Mouse (Mus musculus) embryonic facial prominence, embryonic 12.5 days (tissue): ENCODE data around the gene Ina. TPM values are rescaled to one million over a fixed set of nuclear protein-coding genes. Genes with fewer than 3 reads are reported as not detected.

ENCODE experiments used
- ATAC-seq: fragments of 200-750 bp; cut with Nextera tagmentation; 2 replicates; pipeline ENCODE4 v1.8.0; 2017; ENCODE audit not compliant: insufficient number of reproducible peaks, insufficient read depth, low FRiP score, low TSS enrichment
- H3K27ac ChIP-seq: fragments of 300-500 bp; sonication (generic); 2 replicates; pipeline ENCODE4 v1.5.1; 2016; ENCODE audit warnings: mild to moderate bottlenecking
- H3K27me3 ChIP-seq: fragments of 300-500 bp; sonication (generic); 2 replicates; pipeline ENCODE4 v1.6.1; 2016; ENCODE audit warnings: mild to moderate bottlenecking, moderate library complexity
- H3K36me3 ChIP-seq: fragments of 300-500 bp; sonication (generic); 2 replicates; pipeline ENCODE4 v1.6.1; 2016; ENCODE audit warnings: mild to moderate bottlenecking
- H3K4me1 ChIP-seq: fragments of 300-500 bp; sonication (generic); 2 replicates; pipeline ENCODE4 v1.6.1; 2016
- H3K4me2 ChIP-seq: fragments of 300-500 bp; sonication (generic); replicated peaks from 2 replicates; pipeline ENCODE4 v1.6.1; 2016; ENCODE audit warnings: mild to moderate bottlenecking, moderate library complexity
- H3K4me3 ChIP-seq: fragments of 300-500 bp; sonication (generic); 2 replicates; pipeline ENCODE4 v1.5.1; 2016; ENCODE audit warnings: mild to moderate bottlenecking
- H3K9ac ChIP-seq: fragments of 300-500 bp; sonication (generic); 2 replicates; pipeline ENCODE4 v1.6.1; 2016; ENCODE audit warnings: mild to moderate bottlenecking, moderate library complexity
- H3K9me3 ChIP-seq: fragments of 300-500 bp; sonication (generic); 2 replicates; pipeline ENCODE4 v1.6.1; 2016; ENCODE audit warnings: mild to moderate bottlenecking, moderate library complexity
- WGBS: fragments of 180-500 bp; shearing (Covaris S2); methylation state at CpG from one replicate; pipeline ENCODE4 v1.1.7; 2016; 5-methylcytosine and 5-hydroxymethylcytosine counted together
- polyA plus RNA-seq: library from polyadenylated mRNA; unstranded; fragments of >200 nt; fragmentation: Nextera tagmentation; extraction: Ambion mirVana; gene quantifications from 2 replicates; pipeline ENCODE4 v1.2.1, GENCODE M21; 2016

Gene Ina
- 39.4 and 50.5 TPM in 2 replicates for polyA plus RNA-seq

DNA sequence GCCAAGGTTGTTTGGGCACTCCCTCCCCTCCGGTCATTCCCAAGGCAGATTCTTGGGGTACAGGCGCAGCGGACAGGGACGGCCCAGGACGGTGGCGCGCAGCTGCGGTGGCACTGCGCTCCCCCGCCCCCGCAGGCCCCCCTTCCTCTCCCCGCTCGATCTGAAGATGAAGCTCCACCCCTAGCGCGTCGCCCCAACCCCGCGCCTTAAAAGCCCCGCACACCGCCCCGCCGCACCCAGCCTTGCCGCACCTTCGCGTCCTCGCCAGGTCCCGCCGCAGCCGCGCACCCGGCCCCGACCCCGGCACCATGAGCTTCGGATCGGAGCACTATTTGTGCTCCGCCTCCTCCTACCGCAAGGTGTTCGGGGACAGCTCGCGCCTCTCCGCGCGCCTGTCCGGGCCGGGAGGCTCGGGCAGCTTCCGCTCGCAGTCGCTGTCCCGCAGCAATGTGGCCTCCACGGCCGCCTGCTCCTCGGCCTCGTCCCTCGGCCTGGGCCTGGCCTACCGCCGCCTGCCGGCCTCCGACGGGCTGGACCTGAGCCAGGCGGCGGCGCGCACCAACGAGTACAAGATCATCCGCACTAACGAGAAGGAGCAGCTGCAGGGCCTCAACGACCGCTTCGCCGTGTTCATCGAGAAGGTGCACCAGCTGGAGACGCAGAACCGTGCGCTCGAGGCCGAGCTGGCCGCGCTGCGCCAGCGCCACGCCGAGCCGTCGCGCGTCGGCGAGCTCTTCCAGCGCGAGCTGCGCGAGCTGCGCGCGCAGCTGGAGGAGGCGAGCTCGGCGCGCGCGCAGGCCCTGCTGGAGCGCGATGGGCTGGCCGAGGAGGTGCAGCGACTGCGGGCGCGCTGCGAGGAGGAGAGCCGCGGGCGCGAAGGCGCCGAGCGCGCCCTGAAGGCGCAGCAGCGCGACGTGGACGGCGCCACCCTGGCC is at the start of gene Ina, which contains the start of gene Nt5c2:
Ina (plus strand) TSS at position 252 of the 935 bp plus-strand sequence.
Nt5c2 (minus strand) TSS at position 707 of the 935 bp plus-strand sequence.
- Histone ChIP-seq H3K9me3 (no peaks in the 10 kb centered on the region), H3K4me2 (peak within 1 kb of the TSS; percentile 70), H3K4me3 (peak within 1 kb of the TSS; percentile 50), H3K36me3 (no peaks in the 10 kb centered on the region), H3K27ac (no peak within 1 kb of the TSS), H3K4me1 (peaks cover 19% of the 10 kb centered on the region), H3K9ac (peak within 1 kb of the TSS; percentile 42), H3K27me3 (peaks cover 68% of the 10 kb centered on the region)
- peak; percentile 58; the same call in 1 of the 2 replicates for ATAC-seq
- under 1% methylated on average over 115 of the region's 124 CpGs for WGBS

DNA sequence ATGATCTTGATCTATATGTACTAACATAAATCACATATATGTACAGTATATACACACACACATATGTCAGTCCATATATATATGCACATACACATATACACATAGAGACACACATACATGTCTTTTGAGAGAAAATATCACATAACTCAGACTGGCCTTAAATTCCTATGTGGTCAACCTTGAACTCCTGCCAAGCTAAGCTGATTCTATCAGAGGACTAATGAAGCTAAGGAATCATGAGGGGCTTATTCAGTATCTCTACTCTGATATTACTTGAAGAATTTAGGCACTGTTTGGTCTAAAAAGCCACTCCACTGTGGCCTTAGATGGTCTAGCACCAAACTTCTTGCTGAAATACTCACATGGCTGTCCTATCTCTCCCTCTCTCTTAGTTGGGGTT is 49.0 kb upstream of the Ina start:
- Histone ChIP-seq H3K4me2 (no peak overlapping the region), H3K9ac (no peak overlapping the region), H3K27me3 (no peaks in the 10 kb centered on the region), H3K36me3 (no peaks in the 10 kb centered on the region), H3K4me3 (no peak overlapping the region), H3K27ac (no peak overlapping the region), H3K9me3 (no peaks in the 10 kb centered on the region), H3K4me1 (peaks cover 13% of the 10 kb centered on the region)
- ATAC-seq, result no peak

DNA sequence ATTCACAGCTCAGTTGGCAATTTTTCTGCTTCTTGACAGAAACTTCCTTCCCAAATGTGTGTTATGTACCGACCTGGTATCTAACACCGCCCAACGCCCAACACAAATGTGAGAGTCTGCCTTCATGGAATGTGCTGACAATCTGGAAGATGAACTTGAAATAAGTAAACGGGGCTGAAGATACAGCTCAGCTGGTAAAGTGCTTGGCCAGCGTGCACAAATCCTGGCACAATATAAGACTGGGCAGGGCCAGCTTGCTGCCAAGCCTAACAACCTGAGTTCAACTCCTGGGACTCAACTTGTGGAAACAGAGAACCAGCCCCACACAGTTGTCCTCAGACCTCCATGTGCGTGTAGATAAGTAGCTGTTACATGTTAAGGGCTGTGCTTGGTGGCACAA is 48.2 kb upstream of the Ina start:
- Histone ChIP-seq H3K36me3 (no peaks in the 10 kb centered on the region), H3K9me3 (no peaks in the 10 kb centered on the region), H3K4me1 (peaks cover 8% of the 10 kb centered on the region), H3K27me3 (no peaks in the 10 kb centered on the region), H3K4me3 (no peak overlapping the region), H3K27ac (no peak overlapping the region), H3K4me2 (no peak overlapping the region), H3K9ac (no peak overlapping the region)
- WGBS, result 95% methylated on average over 6 of the region's 6 CpGs
- ATAC-seq, result no peak

DNA sequence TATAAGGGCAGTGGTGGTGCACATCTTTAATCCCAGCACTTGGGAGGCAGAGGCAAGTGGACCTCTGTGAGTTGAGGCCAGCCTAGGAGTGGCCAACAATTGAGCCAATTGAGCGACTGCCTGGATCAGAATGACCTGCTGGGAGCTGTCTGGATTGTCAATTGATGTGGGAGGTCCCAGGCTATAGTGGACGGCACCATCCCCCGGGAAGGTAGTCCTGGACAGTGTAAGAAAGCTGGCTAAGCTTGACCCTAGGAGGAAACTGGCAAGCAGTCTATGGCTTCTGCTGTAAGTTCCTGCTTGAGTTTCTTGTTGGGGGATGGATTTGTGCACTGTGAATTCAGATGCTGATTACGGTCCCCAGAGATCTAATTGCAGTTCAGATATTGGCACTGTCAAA is 46.6 kb upstream of the Ina start:
- Histone ChIP-seq H3K4me3 (no peak overlapping the region), H3K27me3 (no peaks in the 10 kb centered on the region), H3K36me3 (no peaks in the 10 kb centered on the region), H3K4me1 (peaks cover 7% of the 10 kb centered on the region), H3K9me3 (no peaks in the 10 kb centered on the region), H3K27ac (no peak overlapping the region), H3K4me2 (no peak overlapping the region), H3K9ac (no peak overlapping the region)
- no peak for ATAC-seq
- 57% methylated on average over 4 of the region's 4 CpGs for WGBS

DNA sequence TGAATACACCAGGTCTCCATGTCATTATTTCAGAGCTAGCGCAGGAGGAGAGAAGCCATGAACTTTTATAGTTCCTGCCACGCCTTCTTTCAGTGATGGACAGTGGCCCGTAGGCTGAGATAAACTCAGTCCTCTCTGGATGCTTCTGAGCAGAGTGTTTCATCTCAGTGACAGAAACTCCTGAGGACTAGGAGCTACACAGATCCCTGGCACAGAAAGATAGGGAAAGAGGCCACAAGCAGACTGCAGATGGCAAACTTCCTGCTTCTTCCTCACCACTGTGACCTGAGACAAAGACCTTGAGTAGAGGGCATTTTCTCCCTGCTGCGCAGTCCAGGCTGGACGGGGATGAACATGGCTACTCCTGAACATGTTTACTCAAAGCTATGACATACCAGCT is 45.7 kb upstream of the Ina start:
- H3K4me3 ChIP-seq, result no peak overlapping the region
- no peak overlapping the region for H3K4me2 ChIP-seq
- H3K27me3 ChIP-seq, result no peaks in the 10 kb centered on the region
- H3K36me3 ChIP-seq, result no peaks in the 10 kb centered on the region
- 86% methylated on average over 5 of the region's 5 CpGs for WGBS
- H3K9ac ChIP-seq, result no peak overlapping the region
- H3K27ac ChIP-seq, result no peak overlapping the region
- peaks cover 4% of the 10 kb centered on the region; the same call in 1 of the 2 replicates for H3K4me1 ChIP-seq
- no peak for ATAC-seq
- H3K9me3 ChIP-seq, result no peaks in the 10 kb centered on the region

DNA sequence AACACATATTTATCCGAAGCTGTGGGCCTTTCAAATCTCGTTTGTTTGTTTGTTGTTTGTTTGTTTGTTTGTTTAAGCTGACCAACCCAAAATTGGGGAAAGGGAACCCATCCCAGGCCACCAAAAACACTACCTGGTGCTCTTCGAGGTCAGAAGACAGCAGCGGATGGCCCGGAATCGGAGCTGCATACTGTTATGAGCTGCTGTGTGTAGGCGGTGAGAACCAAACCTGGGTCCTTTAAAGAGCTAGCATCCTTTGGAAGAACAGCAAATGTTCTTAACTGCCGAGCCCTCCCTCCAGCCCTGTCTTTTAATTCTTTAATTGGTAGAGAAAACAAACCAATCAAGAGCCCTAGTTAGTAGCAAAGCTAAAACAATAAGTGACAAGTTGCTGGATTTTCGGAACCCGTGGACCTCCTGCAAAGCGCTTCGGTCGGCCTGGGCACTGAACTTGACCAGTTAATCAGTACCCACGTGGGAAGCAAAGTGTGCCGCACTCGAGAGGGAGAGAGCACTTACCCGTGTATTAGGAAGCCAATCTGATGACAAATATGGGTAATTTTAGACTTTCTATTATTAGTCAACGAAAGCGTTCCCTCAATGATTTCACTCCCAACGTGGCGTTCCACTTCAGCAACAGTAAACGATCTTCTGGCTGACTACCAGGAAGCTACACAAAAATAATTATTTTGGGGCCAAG is 45.1 kb upstream of the Ina start:
- no peaks in the 10 kb centered on the region for H3K27me3 ChIP-seq
- H3K9me3 ChIP-seq, result no peaks in the 10 kb centered on the region
- no peak overlapping the region for H3K9ac ChIP-seq
- no peaks in the 10 kb centered on the region for H3K36me3 ChIP-seq
- peaks cover 4% of the 10 kb centered on the region; the same call in 1 of the 2 replicates for H3K4me1 ChIP-seq
- 72% methylated on average over 22 of the region's 22 CpGs for WGBS
- no peak overlapping the region for H3K4me3 ChIP-seq
- H3K4me2 ChIP-seq, result no peak overlapping the region
- H3K27ac ChIP-seq, result no peak overlapping the region
- ATAC-seq, result no peak

DNA sequence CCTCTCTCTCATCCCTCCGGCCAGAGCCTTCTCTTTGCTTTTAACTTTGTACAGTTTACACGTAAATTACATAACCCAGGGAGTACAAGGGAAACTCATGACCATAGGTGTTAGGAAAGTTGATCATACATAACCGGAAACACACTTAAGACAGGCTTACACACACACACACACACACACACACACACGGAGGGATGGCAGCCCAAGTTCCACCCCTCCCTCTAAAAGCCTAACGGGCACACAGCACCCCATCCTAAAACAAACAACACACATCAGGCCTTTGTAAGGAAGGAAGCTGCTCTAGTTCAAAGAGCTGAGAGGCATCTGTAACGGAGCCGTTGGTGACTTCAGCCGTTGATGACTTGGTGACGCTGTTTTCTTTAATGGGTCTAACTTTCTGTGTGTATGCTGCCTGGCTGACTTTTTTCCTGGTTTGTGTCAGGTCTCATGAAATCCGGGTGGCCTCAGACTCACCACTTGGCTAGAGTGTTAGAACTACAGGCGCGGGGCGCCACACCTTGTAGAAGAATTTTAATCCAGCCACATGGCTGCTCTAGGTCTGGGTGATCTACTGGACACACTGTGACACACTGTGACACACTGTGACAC is 44.3 kb upstream of the Ina start:
- Histone ChIP-seq H3K27ac (no peak overlapping the region), H3K4me2 (no peak overlapping the region), H3K36me3 (no peaks in the 10 kb centered on the region), H3K4me3 (no peak overlapping the region), H3K4me1 (peaks cover 4% of the 10 kb centered on the region; the same call in 1 of the 2 replicates), H3K9ac (no peak overlapping the region), H3K27me3 (no peaks in the 10 kb centered on the region), H3K9me3 (no peaks in the 10 kb centered on the region)
- 56% methylated on average over 13 of the region's 13 CpGs for WGBS
- no peak for ATAC-seq

DNA sequence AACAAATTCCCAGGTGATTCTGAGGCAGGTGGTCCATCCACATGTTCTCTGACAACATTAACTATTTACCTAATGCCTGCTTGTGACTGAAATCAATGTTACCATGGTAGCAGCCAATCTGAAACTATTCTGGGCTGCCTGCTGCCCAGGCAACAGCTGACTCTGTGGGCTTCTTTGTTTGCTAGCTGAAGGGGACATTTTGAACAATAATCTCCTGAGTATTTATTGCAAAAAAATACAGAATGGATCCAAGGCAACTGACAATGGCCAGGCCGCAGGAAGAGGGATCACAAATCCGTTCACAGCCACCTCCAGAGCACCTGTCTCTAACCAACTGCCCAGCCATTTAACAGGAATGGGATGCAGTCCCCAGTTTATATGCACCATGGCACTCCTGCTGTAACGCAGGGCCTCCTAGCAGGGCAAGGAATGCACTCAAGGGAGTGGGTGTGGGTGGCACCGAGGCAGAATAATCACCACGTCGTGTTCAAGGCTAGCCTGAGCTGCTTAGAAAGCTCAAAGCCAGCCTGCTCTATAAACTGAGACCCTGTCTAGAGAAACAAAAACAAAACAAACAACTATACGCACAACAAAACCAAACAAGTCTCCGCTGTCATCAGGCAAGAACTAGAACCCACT is 43.3 kb upstream of the Ina start:
- no peak overlapping the region for H3K4me3 ChIP-seq
- no peak overlapping the region for H3K4me2 ChIP-seq
- peaks cover 4% of the 10 kb centered on the region; the same call in 1 of the 2 replicates for H3K4me1 ChIP-seq
- WGBS, result 62% methylated on average over 8 of the region's 8 CpGs
- ATAC-seq, result no peak
- no peak overlapping the region for H3K27ac ChIP-seq
- no peaks in the 10 kb centered on the region for H3K36me3 ChIP-seq
- no peak overlapping the region for H3K9ac ChIP-seq
- no peaks in the 10 kb centered on the region for H3K9me3 ChIP-seq
- H3K27me3 ChIP-seq, result no peaks in the 10 kb centered on the region

DNA sequence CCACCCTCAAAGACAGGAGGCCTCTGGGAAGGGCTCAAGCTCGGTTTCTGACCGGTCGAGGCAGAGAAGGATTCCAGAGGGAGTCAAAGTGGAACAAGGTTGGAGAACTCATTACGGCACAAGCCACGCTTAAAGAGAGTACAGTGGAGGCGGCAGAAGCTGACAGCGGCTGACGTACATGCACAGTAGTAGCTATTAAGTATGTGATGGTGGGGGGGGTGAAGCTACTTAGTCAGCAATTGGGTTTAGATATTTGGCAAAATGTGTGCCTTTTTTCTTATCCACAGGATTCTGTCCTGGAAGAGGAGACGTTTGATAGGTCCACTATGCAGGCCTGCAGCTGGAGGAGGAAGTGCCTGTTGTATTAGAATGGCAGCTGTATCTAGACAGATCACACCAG is 42.8 kb upstream of the Ina start:
- H3K9me3 ChIP-seq, result no peaks in the 10 kb centered on the region
- H3K9ac ChIP-seq, result no peak overlapping the region
- H3K36me3 ChIP-seq, result no peaks in the 10 kb centered on the region
- H3K4me3 ChIP-seq, result no peak overlapping the region
- ATAC-seq, result no peak
- H3K4me2 ChIP-seq, result no peak overlapping the region
- H3K27me3 ChIP-seq, result no peaks in the 10 kb centered on the region
- no peak overlapping the region for H3K27ac ChIP-seq
- WGBS, result 60% methylated on average over 9 of the region's 9 CpGs
- peaks cover 4% of the 10 kb centered on the region; the same call in 1 of the 2 replicates for H3K4me1 ChIP-seq

DNA sequence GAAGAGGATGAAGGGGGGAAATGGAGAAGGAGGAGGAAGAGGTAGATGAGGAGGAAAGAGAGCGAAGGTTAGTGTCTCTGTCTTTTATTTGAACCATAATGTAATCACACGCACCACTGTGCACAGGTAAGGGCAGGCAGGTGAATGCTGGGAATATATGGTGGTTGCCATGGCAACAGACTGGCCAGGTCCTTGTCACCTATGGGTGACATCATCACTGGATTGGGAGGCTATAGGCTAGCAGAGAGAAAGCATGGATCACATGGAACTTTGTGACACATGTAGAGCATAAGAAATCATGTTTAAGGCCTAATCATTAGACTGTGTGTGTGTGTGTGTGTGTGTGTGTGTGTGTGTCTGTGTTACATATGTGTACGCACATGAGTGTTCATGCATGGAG is 42.3 kb upstream of the Ina start:
- H3K4me3 ChIP-seq, result no peak overlapping the region
- H3K4me2 ChIP-seq, result no peak overlapping the region
- no peaks in the 10 kb centered on the region for H3K36me3 ChIP-seq
- no peaks in the 10 kb centered on the region for H3K9me3 ChIP-seq
- H3K9ac ChIP-seq, result no peak overlapping the region
- no peak overlapping the region for H3K27ac ChIP-seq
- 95% methylated on average over 3 of the region's 3 CpGs for WGBS
- no peak for ATAC-seq
- no peaks in the 10 kb centered on the region for H3K27me3 ChIP-seq
- peaks cover 4% of the 10 kb centered on the region; the same call in 1 of the 2 replicates for H3K4me1 ChIP-seq

DNA sequence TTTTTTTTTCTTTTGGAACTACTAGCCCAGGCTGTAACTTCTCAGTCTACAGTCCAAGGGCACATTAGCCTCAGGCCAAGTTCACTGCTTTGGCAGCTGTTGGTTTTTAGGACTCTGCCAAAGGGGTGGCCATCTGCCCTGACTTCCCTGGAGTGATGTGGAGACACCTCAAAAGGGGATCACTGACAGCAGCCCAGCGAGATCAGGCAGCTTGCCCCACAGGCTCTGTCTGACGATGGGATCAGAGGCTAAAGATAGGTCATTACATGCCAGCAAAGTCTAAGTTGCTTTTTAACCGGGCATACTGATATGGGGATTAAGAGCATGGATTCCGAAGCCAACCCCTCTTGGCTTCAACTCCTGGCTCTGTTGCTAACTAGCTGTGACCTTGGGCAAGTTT is 38.9 kb upstream of the Ina start:
- Histone ChIP-seq H3K4me1 (peaks cover 4% of the 10 kb centered on the region; the same call in 1 of the 2 replicates), H3K9me3 (no peaks in the 10 kb centered on the region), H3K27ac (no peak overlapping the region), H3K9ac (no peak overlapping the region), H3K4me3 (no peak overlapping the region), H3K36me3 (no peaks in the 10 kb centered on the region), H3K27me3 (no peaks in the 10 kb centered on the region), H3K4me2 (no peak overlapping the region)
- ATAC-seq, result no peak
- 73% methylated on average over 4 of the region's 4 CpGs for WGBS
